Mouse (Mus musculus) lung, embryonic 14.5 days (tissue): Measurements from ENCODE around the gene Tia1. TPM values are rescaled to one million over a fixed set of nuclear protein-coding genes. Genes with fewer than 3 reads are reported as not detected.

ENCODE experiments used
- ATAC-seq: fragments of 200-750 bp; cut with Nextera tagmentation; 2 replicates; pipeline ENCODE4 v1.8.0; 2017; ENCODE audit warnings: mild to moderate bottlenecking, moderate TSS enrichment, moderate library complexity; ENCODE audit not compliant: insufficient read depth
- DNase-seq: peaks from one replicate; pipeline ENCODE4 v3.0.0-alpha.2; 2015
- H3K27ac ChIP-seq: fragments of 300-500 bp; sonication (generic); 2 replicates; pipeline ENCODE4 v1.5.1; 2014; ENCODE audit warnings: low read depth, mild to moderate bottlenecking, moderate library complexity
- H3K27me3 ChIP-seq: fragments of 300-500 bp; sonication (generic); 2 replicates; pipeline ENCODE4 v1.6.1; 2014; ENCODE audit warnings: low read length, control low read depth; ENCODE audit not compliant: insufficient read depth
- H3K36me3 ChIP-seq: fragments of 300-500 bp; sonication (generic); 2 replicates; pipeline ENCODE4 v1.6.1; 2014; ENCODE audit warnings: control low read depth; ENCODE audit not compliant: insufficient read depth
- H3K4me1 ChIP-seq: fragments of 300-500 bp; sonication (generic); 2 replicates; pipeline ENCODE4 v1.6.1; 2014; ENCODE audit warnings: antibody characterized with exemption, control low read depth; ENCODE audit not compliant: insufficient read depth
- H3K4me2 ChIP-seq: fragments of 300-500 bp; sonication (generic); 2 replicates; pipeline ENCODE4 v1.6.1; 2014; ENCODE audit warnings: mild to moderate bottlenecking
- H3K4me3 ChIP-seq: fragments of 300-500 bp; sonication (generic); 2 replicates; pipeline ENCODE4 v1.5.1; 2014; ENCODE audit warnings: low read depth, low read length
- H3K9ac ChIP-seq: fragments of 300-500 bp; sonication (generic); 2 replicates; pipeline ENCODE4 v1.6.1; 2014
- H3K9me3 ChIP-seq: fragments of 300-500 bp; sonication (generic); 2 replicates; pipeline ENCODE4 v1.6.1; 2016; ENCODE audit warnings: low read depth, low read length, control low read depth
- CTCF ChIP-seq: IDR thresholded peaks from 2 replicates; pipeline ENCODE4 v1.5.1; 2016; ENCODE audit warnings: antibody characterized with exemption, low read depth
- WGBS: fragments of 180-500 bp; shearing (Covaris S2); extraction: QIAGEN DNeasy Blood & Tissue Kit; methylation state at CpG from one replicate; pipeline ENCODE4 v1.1.7; 2014; 5-methylcytosine and 5-hydroxymethylcytosine counted together
- polyA plus RNA-seq: library from polyadenylated mRNA; unstranded; fragments of >200 nt; fragmentation: Nextera tagmentation; extraction: Ambion mirVana; gene quantifications from 2 replicates; pipeline ENCODE4 v1.2.1, GENCODE M21; 2014

Tia1 gene
- polyA plus RNA-seq, 1 experiment from 2014 or later = 219 TPM

DNA sequence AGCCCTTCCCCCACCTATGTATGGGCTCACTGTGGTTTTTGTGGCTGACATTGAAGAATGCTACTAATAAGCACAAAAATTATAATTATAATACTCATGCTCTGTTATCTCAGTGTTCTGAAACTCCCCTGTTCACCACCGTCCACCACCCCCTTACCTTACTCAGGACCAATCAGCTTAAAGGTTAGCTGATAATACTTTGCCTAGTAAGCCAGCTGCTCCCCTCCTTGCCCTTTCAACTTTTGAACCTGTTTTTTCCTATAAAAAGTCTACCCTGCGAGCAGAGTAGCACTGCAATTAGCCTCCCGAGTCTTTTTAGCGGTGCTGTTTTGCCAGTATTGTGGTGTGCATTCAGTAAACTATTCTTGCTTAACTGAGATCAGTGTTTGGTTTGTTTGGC lies 19.3 kb upstream of the Tia1 start:
- no peak for ATAC-seq
- WGBS = 46% methylated on average over 4 of the region's 4 CpGs
- Histone ChIP-seq H3K4me2 (no peak overlapping the region), H3K27ac (no peak overlapping the region), H3K4me1 (no peaks in the 10 kb centered on the region), H3K4me3 (no peak overlapping the region), H3K9ac (no peak overlapping the region), H3K27me3 (no peaks in the 10 kb centered on the region), H3K9me3 (no peaks in the 10 kb centered on the region), H3K36me3 (peaks cover 37% of the 10 kb centered on the region)
- no peak for TF ChIP-seq CTCF
- no peak for DNase-seq

DNA sequence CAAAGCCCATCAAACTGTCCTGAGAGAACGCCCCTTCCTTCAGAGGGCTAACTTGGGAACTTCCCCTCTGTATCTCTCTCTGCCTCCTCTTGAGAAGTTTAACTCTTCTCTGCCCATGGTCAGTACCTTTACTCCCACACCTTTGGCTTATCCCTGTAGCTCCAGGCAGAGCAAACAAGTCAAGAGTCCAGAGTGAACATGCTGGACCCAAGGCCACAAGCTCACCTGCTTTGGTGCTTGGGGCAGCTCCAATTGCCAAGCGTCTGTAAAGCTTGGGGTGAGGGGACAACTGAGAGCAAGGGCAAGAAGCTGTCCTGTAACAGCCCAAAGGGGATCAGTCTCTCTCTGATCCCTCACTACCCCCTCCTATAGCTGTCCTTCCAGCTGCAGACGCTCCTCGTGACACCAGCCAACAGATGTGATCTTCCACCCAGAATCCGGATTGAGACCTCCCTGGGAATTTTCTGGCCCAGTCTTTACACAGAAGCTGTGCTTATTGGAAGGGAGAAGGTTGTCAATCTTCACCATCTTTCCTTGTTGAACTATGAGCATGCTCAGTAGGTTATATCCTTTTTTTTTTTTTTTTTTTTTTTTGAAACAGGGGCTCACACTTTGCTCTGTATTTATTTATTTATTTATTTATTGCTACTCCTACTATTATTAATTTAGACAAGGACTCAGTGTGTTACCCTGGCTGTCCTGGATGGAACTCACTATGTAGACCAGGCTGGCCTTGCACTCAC lies 18.5 kb upstream of the Tia1 start:
- no peaks in the 10 kb centered on the region for H3K9me3 ChIP-seq
- H3K9ac ChIP-seq = no peak overlapping the region
- DNase-seq (no peak), ATAC-seq (no peak)
- H3K27ac ChIP-seq = no peak overlapping the region
- no peak for TF ChIP-seq CTCF
- 59% methylated on average over 5 of the region's 5 CpGs for WGBS
- H3K4me3 ChIP-seq = no peak overlapping the region
- no peaks in the 10 kb centered on the region for H3K27me3 ChIP-seq
- peaks cover 42% of the 10 kb centered on the region for H3K36me3 ChIP-seq
- H3K4me2 ChIP-seq = no peak overlapping the region
- H3K4me1 ChIP-seq = no peaks in the 10 kb centered on the region

DNA sequence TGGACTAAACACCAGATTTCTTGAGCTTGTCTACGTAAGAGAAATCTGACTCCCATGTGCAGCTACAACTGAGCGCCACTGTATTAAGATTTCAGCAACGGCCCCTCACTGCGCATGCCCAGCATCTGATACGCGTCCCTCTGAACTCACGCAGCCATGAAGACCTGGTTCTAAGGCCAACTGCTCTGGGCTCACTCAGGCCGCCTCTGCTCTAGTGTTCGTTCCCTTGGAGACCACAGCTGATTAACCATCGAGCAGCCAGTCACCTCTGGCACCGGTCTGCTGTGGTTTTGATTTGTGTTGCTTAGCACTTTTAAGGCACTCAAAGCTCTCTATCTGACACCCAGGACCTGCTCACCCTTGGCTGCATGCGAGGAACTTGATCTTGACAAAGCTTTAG lies 16.7 kb upstream of the Tia1 start:
- WGBS = 82% methylated on average over 12 of the region's 12 CpGs
- no peaks in the 10 kb centered on the region for H3K4me1 ChIP-seq
- TF ChIP-seq CTCF = no peak
- H3K27me3 ChIP-seq = no peaks in the 10 kb centered on the region
- peaks cover 60% of the 10 kb centered on the region for H3K36me3 ChIP-seq
- DNase-seq = no peak
- no peak for ATAC-seq
- H3K9ac ChIP-seq = no peak overlapping the region
- no peak overlapping the region for H3K4me2 ChIP-seq
- no peaks in the 10 kb centered on the region for H3K9me3 ChIP-seq
- H3K4me3 ChIP-seq = no peak overlapping the region
- H3K27ac ChIP-seq = no peak overlapping the region

DNA sequence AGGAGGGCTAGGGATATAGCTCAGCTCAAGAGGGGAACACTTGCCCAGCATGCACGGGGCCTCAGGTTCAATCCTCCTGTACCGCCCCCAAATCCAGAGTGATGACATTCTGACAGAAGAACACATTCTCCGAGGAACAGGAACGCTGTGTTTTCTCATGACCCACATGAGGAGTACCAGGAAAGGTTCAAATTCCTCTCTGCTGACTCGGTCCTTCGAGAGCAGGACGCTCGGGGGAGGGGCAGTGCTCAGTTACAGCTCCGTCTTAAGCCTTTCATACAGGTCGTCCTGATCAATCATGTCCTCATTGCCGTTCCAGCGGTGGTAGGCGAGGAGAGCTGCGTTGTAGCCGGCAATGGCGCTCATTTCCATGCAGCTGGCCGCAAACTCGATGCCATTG lies 15.6 kb upstream of the Tia1 start:
- H3K36me3 ChIP-seq = peaks cover 64% of the 10 kb centered on the region
- no peaks in the 10 kb centered on the region for H3K9me3 ChIP-seq
- H3K4me3 ChIP-seq = no peak overlapping the region
- no peak overlapping the region for H3K27ac ChIP-seq
- TF ChIP-seq CTCF = no peak
- ATAC-seq = no peak
- H3K4me2 ChIP-seq = no peak overlapping the region
- WGBS = 67% methylated on average over 18 of the region's 18 CpGs
- H3K9ac ChIP-seq = no peak overlapping the region
- H3K4me1 ChIP-seq = no peaks in the 10 kb centered on the region
- H3K27me3 ChIP-seq = no peaks in the 10 kb centered on the region
- no peak for DNase-seq

DNA sequence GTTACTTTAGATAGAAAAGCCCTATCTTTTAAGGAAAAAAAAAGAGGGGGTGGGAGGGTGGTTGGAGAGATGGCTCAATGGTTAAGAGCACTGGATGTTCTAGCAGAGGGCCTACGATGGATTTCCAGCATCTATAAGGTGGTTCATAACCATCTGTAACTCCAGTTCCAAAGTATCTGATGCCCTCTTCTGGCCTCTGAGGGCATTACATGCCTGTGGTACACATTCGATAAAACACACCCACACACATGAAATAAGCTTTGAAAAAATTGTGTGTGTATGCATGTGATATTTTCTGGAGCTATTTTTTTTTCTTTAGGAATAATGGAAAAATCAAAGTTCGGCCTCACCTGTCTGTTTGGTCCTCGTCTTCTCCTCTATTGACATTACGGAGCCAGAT lies 12.7 kb upstream of the Tia1 start:
- ATAC-seq = no peak
- WGBS = 96% methylated on average over 5 of the region's 5 CpGs
- H3K27me3 ChIP-seq = no peaks in the 10 kb centered on the region

DNA sequence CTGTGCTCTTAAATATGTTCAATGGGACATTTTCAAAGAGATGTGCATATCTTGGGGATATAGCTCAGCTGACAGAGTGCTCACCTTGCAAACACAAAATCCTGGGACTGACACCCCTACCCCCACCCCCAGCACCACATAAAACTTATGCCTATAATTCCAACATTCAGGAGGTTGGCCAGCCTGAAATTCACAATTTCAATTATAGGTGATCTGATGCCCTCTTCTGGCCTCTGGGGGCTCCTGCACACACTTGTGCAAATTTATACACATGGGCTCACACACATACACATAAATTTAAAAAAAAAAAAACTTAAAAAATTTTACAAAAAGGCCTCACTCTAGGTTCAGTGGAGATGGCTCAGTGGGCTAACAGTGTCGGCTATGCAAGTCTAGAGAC lies 10.8 kb upstream of the Tia1 start:
- Histone ChIP-seq H3K36me3 (peaks cover 55% of the 10 kb centered on the region), H3K9ac (no peak overlapping the region), H3K27ac (no peak overlapping the region), H3K9me3 (no peaks in the 10 kb centered on the region), H3K4me3 (no peak overlapping the region), H3K27me3 (no peaks in the 10 kb centered on the region), H3K4me2 (no peak overlapping the region), H3K4me1 (0 out of 2 replicates have a peak, but pooled peaks cover 4% of the 10 kb centered on the region)
- no peak for TF ChIP-seq CTCF
- DNase-seq (no peak), ATAC-seq (no peak)
- WGBS = 97% methylated on average over 1 of the region's 1 CpGs

More for the DNA sequence above, 12.7 kb upstream of the Tia1 start:
- 0 out of 2 replicates have a peak, but pooled peaks have one; percentile 34 for TF ChIP-seq CTCF
- H3K9ac ChIP-seq = no peak overlapping the region
- no peaks in the 10 kb centered on the region for H3K9me3 ChIP-seq
- no peak overlapping the region for H3K4me2 ChIP-seq
- H3K4me1 ChIP-seq = 0 out of 2 replicates have a peak, but pooled peaks cover 4% of the 10 kb centered on the region
- H3K36me3 ChIP-seq = peaks cover 71% of the 10 kb centered on the region
- H3K4me3 ChIP-seq = no peak overlapping the region
- DNase-seq = peak; percentile 43
- H3K27ac ChIP-seq = no peak overlapping the region

DNA sequence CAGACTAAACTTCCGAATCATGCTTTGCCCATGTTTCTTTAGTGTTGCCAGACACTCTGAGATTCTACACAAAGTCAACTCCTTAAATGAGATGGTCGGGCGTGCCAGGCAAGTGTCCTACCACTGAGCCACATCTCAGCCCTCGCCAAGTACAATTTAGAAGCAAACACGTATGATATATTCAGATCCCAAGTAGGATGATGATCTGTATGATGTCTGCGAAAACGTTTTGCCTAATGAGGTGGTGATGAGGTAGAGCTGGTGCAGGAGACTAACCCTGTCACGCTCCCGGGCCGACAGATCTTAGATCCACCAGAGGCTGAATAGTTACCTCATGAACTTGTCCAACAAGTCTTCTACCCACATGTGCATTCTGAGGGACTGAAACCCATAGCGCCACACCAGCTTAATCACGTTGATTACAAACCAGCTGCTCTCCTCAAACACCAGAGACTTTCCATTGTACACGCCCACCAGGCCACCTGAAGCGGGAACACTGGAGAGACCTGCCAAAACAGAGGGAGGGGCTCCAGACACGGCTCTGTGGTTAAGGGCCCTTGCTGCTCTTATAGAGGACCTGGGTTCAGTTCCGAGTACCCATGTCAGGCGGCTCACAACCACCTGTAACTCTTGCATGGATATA lies 9.8 kb upstream of the Tia1 start:
- no peak overlapping the region for H3K4me2 ChIP-seq
- ATAC-seq (no peak), DNase-seq (no peak)
- no peak overlapping the region for H3K9ac ChIP-seq
- H3K36me3 ChIP-seq = peaks cover 45% of the 10 kb centered on the region
- H3K27me3 ChIP-seq = no peaks in the 10 kb centered on the region
- WGBS = 82% methylated on average over 17 of the region's 17 CpGs
- TF ChIP-seq CTCF = no peak
- no peaks in the 10 kb centered on the region for H3K9me3 ChIP-seq
- H3K27ac ChIP-seq = no peak overlapping the region
- no peak overlapping the region for H3K4me3 ChIP-seq
- H3K4me1 ChIP-seq = 0 out of 2 replicates have a peak, but pooled peaks cover 4% of the 10 kb centered on the region
